Mouse (Mus musculus): Measurements from ENCODE around the gene Atp6v1e1.

Gene Atp6v1e1

GRCm38 (mm10) chr6:120819294-120819693 is 3.3 kb downstream of the Atp6v1e1 start:
- 80% methylated on average over 2 of the region's 2 CpGs for WGBS

GRCm38 (mm10) chr6:120811999-120812398 is 10.6 kb downstream of the Atp6v1e1 start:
- WGBS, result 92% methylated on average over 10 of the region's 10 CpGs

- WGBS, result 89% methylated on average over 4 of the region's 4 CpGs
Observed at GRCm38 (mm10) chr6:120807738-120808081, 14.9 kb downstream of the Atp6v1e1 start.

DNA sequence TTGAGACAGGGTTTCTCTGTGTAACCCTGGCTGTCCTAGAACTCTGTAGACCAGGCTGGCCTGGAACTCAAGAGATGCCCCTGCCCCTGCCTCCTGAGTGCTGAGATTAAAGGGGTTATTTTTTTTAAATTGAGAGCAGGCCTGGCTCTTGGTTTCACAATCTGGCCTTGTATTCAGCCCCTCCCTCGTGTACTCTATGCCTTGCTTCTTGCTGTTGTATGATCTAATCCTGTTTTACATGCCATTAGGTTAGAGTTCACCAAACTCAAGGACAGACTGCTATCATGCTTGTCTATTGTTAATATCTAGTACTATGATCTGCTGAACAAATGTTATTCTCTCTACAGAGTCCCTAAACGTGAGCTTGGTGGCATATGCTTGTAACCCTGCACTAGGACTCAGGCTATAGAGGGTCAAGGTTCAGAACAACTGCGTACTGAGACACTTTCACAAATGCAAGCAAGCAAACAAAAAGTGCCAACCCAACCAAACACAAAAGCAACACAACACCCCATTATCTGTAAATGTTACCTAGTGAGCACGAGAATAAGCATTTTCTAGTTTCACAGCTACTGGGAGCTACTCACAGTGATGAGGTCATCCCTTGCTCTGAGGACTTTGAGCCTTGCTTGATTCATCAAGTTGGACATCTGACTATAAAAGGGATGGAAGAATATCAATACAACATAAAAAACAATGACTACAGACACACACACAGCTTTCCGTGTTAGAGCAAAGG is 15.4 kb downstream of the Atp6v1e1 start:
- WGBS, result 79% methylated on average over 5 of the region's 5 CpGs

- 53% methylated on average over 4 of the region's 4 CpGs for WGBS
Observed at GRCm38 (mm10) chr6:120799581-120800041, 23.0 kb downstream of the Atp6v1e1 start.

DNA sequence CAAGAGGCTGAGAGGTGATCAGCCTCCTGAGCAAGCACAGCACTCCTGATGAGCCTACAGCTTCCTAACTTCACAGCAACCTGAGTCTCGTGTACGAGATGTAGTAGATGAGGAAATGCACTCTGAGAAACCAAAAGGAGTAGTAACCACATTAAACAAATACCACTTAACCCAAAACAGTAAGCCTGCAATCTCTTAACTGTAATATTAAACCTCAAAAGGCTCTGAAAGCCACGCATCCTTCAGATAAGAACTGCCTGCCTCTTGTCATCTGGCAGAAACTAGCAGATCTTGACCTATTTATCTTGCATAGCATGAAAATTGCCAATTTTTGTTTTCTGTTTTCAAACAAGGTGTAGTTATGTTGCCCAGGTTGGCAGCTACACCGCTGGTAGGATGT is 23.7 kb downstream of the Atp6v1e1 start:
- WGBS, result 77% methylated on average over 4 of the region's 4 CpGs

GRCm38 (mm10) chr6:120798019-120798418 is 24.6 kb downstream of the Atp6v1e1 start:
- WGBS, result 70% methylated on average over 7 of the region's 7 CpGs

GRCm38 (mm10) chr6:120796111-120796510 is 26.5 kb downstream of the Atp6v1e1 start:
- 31% methylated on average over 2 of the region's 2 CpGs for WGBS

- WGBS, result 56% methylated on average over 5 of the region's 5 CpGs
Observed at GRCm38 (mm10) chr6:120795422-120796086, 27.0 kb downstream of the Atp6v1e1 start.

DNA sequence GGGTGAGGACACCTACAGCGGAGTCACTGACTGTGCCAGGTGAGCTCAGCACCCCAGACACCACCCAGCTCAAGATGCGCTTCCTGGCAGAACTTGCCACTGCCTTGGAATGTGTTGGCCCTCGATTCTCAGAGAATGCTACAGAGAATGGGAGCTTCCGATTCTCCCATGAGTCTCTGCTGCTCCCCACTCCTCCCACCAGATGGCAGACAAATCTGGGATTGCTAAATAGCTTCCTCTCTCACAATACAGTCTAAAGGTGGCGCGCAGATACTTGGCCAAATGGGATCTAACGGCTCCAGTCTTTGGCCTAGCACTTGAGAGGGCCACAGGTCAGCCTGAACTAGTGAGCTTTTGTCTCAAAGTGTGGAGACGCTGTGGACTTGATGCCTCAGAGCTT is 29.6 kb downstream of the Atp6v1e1 start:
- 49% methylated on average over 8 of the region's 8 CpGs for WGBS

- WGBS, result 66% methylated on average over 5 of the region's 5 CpGs
Observed at GRCm38 (mm10) chr6:120790717-120791116, 31.9 kb downstream of the Atp6v1e1 start.

DNA sequence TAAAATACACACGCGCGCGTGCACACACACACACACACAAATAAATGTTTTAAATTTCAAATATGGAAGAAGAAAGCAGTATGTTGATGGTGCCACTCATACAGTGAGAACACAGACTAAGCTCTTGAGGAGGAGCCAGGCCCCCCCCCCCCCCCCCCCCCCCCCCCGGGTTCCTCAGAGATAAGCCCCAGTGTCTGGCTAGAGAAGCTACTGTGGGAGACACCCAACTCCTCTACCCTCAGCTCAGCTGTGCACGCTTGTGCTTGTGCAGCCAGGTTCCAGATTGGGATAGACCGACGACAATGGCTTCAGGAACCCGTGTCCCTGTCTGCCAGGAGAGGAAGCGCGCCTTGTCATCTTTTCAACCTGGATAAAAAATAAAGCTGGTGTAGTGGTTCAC is 32.4 kb downstream of the Atp6v1e1 start:
- WGBS, result 87% methylated on average over 10 of the region's 11 CpGs

GRCm38 (mm10) chr6:120788068-120788607 is 34.5 kb downstream of the Atp6v1e1 start:
- WGBS, result 78% methylated on average over 5 of the region's 5 CpGs

- 76% methylated on average over 7 of the region's 7 CpGs for WGBS
Observed at GRCm38 (mm10) chr6:120784351-120784750, 38.2 kb downstream of the Atp6v1e1 start.

DNA sequence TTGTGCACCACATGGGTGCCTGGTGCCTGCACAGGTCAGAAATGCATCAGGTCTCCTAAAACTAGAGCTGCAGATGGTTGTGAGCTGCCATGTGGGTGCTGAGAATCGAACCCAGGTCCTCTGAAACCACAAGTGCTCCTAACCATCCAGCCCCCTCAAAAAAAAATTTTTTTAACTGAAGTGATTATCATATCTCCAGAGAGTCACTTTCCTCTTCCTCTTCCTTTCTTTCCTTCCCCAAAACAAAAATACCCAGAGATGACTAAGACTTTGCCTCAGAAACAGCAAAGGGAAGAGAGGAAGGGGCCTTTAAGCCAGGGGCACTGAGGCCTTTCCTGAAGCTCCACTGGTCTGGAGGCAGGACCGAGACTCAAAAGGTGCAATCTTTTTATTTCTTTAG is 39.6 kb downstream of the Atp6v1e1 start:
- WGBS, result 81% methylated on average over 2 of the region's 2 CpGs

- WGBS, result 59% methylated on average over 3 of the region's 3 CpGs
Observed at GRCm38 (mm10) chr6:120778226-120778625, 44.4 kb downstream of the Atp6v1e1 start.

GRCm38 (mm10) chr6:120777533-120777932 is 45.1 kb downstream of the Atp6v1e1 start:
- WGBS, result 80% methylated on average over 9 of the region's 9 CpGs

- WGBS, result 84% methylated on average over 3 of the region's 3 CpGs
Observed at GRCm38 (mm10) chr6:120776286-120776685, 46.3 kb downstream of the Atp6v1e1 start.

- WGBS, result 64% methylated on average over 6 of the region's 6 CpGs
Observed at GRCm38 (mm10) chr6:120773763-120774162, 48.8 kb downstream of the Atp6v1e1 start.

GRCm38 (mm10) chr6:120773149-120773628 is 49.4 kb downstream of the Atp6v1e1 start, which contains the start of gene Slc25a18:
Slc25a18 (plus strand) TSS chr6:120773578.
- WGBS, result 46% methylated on average over 5 of the region's 5 CpGs

- 53% methylated on average over 1 of the region's 1 CpGs for WGBS
Observed at GRCm38 (mm10) chr6:120771366-120771765, 51.2 kb downstream of the Atp6v1e1 start.

- 76% methylated on average over 1 of the region's 1 CpGs for WGBS
Observed at GRCm38 (mm10) chr6:120769972-120770371, 52.6 kb downstream of the Atp6v1e1 start.

DNA sequence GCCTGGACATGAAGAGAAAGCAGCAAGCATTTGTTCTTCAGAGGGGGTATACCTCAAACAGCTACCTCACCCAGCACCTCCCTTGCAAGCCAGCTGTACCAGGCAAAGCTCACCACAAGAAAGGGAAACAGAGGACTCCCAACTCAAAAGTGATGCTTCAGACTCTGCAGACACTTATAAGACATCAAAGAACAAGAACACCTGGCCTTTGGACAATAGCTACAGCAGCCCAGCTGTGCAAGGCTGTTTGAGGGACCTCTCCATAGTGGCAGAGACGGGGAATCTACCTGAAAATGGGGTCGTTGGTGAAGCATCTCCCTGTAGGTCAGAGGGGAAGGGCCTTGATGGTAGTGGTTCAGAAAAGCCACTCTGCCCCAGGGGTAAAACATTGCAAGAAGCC is 61.4 kb downstream of the Atp6v1e1 start:
- WGBS, result 93% methylated on average over 2 of the region's 2 CpGs
